Mouse (Mus musculus): ENCODE data around the gene Sys1.

The Sys1 gene

DNA sequence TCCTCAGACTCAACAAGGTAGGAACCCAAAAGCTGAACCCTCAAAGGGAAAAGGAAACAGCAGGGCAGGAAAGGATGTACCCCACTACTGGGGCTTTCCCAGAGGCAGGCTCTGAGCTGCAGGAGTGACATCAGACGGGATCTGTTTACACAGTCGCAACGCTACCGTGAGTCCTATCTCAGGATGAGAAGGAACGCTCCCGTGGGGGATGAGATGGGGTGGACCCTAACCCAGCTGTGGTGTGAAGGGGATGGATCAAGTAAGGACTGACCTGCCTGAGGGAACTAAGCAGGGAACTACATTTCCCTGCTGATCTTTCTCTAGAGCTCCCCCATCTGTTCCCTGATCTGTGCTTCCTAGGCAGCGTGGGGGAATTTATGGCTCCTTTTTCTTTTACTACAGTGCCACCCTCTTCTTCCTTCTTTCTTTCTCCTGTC, at the start of gene Sys1:
Sys1 (plus strand) TSS at position 101 of the 437 bp plus-strand sequence.
- no peak for DNase-seq (ENCODE audit: low spot score)

DNA sequence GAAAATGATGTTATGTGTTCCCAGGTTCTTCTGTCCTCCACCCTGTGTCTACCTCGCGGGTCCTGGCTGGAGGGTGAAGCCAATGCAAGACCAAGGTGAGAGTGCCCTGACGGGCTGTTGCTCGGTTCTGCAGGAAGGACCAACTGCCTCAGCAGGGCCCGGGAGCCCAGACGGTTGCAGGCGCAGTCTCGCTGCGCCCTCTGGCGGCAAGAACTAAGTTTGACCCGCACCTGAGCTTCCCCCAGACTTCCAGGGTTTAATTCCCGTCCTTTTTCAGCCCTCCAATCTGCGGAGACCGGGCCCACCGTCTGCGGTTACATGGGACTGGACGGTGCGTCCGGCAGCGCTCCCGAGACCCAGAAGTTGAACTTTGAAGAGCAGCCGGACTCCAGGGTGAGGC, 49.1 kb upstream of the Sys1 start:
- DNase-seq (ENCODE audit: low spot score): peak; percentile 17

DNA sequence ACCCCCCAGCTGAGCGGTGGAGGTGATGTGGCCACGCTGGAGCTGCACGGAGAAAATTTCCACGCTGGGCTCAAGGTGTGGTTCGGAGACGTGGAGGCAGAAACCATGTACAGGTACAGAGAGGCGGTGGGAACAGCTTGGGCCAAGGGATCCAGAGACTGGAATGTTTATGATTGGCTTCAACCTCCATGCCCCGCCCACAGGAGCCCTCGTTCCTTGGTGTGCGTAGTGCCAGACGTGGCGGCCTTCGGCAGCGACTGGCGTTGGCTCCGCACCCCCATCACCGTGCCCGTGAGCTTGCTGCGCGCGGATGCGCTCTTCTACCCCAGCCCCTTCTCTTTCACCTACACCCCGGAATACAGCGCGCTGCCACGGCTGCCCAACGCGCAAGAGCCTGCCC, 42.6 kb upstream of the Sys1 start:
- DNase-seq (ENCODE audit: low spot score): no peak

DNA sequence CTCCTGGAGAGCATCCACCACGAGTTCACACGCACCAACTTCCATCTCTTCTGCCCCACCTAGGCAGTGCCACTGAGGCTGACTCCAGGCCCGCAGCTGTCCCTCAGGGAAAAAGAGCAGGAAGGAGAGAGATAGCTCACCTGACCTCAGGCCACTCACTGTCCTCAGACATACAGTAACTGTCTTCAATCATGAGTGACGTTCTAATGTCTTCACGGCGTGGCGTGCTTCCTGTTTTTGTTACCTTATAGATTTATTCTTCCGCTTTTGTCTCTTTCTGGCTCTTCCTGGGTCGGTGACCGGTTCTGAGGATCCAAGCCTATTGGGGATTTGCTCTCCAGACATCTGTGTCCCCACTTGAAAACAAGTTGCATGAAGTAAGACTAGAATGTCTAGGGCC, 42.2 kb upstream of the Sys1 start:
- DNase-seq (ENCODE audit: low spot score): no peak

DNA sequence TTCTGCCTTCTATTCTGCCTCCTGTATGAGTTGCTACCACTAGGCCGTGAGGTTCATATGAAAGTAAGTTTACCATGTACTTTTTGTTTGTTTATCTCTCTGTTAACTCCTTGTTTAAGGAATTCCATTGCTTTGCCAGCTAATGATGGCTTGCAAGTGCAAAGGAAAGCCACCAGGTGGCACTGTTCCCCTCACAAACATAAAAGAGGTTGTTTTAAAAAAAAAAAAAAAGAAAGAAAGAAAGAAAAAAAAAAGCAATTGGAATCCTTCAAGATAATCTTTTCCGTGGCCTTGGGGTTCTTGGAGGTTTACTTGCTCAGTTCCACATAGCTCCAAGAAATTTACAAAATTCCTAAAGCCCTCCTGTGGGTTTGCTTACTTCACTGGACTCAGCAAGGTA, 39.6 kb upstream of the Sys1 start:
- DNase-seq (ENCODE audit: low spot score): peak; percentile 5

DNA sequence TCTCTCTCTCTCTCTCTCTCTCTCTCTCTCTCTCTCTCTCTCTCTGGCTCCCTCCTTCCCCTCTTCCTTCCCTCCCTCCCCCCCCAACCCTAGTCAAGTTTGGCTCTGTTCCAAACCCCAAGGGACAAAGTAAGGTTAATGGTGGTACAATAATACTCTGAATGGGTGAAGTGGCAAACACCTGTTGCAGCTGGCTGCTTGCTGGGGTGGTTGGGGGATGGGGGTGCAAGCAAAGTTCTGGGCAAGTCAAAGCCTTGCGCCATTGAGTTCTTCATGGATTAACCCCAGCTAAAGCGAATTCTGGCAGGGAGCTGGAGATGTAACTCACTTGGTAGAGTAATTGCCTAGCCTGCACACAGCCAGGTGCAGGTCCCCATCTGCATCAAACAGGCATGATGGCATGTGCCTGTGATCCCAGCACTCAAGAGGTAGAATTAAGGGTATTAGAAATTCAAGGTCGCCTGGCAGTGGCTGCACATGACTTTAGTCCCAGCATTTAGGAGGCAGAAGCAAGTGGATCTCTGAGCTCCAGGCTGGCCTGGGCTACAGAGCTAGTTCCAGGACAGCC, 38.4 kb upstream of the Sys1 start:
- DNase-seq (ENCODE audit: low spot score): no peak

DNA sequence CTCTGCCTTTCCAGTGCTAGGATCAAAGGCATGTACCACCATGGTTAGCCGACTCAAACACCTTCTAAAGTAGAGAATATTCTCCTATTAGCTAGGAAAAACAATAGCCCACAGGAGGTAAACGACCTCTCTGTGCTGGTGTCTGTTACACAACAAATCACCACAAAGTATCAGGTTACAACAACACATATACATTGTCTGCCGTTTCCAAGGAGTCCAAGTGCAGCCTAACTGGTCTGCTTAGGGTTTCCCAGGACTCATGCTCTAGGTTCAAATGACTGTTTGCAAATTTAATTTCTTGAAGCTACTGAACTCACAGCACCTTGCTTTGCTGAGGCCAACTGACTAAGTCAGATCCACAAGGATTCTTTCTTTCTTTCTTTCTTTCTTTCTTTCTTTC, 37.3 kb upstream of the Sys1 start:
- no peak for DNase-seq (ENCODE audit: low spot score)

DNA sequence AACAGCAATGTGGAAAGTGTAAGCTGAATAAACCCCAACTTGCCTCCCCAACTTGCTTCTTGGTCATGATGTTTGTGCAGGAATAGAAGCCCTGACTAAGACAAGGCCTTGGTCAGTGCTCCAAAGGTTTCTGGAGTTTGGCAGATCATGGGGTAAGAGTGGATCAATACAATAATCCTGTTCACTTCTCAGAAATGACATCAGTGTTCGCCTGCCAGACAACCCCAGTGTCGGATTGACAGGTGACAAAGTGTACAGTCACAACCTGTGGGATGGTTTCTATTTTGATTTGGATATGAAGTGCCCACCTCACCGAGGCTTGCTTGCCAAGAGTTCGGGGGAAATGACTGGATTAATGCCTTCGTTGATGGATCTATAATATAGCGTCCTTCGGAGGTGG, 35.5 kb upstream of the Sys1 start:
- DNase-seq (ENCODE audit: low spot score): no peak

DNA sequence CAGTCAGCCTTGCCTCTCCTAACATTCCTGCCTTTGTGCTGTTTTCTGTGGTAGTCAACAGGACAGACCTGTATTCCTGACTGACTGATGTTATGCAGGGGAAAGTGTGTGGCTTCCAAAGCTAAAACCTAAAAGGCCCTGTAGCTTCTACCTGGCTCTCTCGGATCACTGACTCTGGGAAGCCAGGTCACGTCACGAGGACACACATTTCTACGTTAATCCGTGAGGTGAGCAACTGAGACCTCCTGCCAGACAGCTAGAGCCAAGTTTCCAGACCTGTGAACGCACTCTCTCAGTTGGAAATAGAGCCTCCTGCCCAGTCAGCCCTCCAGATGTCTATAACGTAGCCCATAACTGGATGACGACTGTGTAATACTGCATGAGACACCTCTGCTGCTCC, 34.8 kb upstream of the Sys1 start:
- DNase-seq (ENCODE audit: low spot score): no peak

DNA sequence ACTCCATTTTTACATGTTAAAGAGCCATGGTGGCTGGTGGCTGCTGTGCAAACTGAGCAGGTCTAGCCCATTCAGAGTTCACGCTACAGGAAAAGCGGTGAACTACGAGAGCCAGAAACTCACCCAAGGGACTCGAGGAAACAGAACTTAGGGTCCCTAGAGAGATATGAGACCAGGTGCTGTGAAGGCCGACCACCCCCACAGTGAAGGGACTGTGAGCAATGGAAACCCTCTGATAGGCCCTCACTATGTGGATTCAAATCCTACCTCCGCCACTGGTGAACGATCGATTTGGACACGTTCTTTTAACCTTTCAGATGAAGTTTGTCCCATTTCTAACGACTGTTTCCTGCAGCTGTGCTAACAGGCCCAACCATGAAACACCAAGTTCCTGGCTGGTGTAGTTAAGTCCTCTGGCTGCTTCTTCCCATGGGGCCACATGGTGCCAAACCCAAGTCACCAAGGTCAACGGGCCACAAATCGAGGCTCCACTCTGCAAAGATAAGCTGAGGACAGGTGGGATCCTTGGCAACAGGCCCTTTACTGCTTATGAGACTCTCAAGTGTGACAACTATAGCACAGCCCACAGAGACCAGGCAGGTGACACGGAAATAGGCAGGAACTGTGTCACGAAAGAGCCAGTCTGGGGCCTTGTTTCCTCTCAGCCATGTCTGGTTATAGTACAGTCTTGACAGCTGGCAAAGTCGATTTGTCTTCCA, 33.9 kb upstream of the Sys1 start:
- no peak for DNase-seq (ENCODE audit: low spot score)

DNA sequence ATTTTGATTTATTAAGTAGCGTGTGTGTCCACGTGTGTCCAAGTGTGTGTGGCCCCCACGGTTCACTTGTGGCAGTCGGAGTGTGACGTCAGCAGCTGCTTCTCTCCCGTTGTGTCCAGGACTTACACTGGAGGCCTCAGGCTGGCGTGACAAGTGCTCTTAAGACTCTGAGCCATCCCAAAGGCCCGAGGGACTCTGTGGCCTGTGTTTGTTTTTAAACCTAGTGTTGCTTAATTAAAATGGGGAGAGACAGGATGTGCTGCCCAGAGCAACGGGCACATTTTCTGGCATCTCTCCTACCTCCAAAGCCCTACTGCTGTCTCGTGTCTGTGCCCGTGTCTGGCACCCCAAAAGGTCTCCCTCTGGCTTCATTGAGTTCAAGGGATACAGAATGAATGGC, 33.3 kb upstream of the Sys1 start:
- DNase-seq (ENCODE audit: low spot score): no peak

DNA sequence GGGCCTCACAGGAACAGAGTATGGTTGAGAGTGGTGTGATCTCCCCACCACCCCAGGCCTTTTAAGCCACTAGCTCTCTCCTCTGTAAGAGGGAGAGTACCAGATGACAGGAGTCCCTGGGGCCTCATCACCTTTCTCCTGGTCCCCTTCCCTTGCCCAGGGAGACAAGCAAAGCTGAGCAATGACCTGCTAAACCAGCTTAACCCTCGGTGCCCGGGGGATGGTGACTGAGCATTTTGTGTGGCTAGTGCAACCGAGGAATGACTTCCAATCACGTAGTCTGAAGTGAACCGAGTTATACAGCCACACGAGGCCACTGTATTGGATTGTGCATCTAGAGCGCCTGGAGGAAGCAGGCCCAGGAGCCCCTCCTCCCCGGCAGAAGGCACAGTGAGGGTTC, 32.4 kb upstream of the Sys1 start:
- no peak for DNase-seq (ENCODE audit: low spot score)

DNA sequence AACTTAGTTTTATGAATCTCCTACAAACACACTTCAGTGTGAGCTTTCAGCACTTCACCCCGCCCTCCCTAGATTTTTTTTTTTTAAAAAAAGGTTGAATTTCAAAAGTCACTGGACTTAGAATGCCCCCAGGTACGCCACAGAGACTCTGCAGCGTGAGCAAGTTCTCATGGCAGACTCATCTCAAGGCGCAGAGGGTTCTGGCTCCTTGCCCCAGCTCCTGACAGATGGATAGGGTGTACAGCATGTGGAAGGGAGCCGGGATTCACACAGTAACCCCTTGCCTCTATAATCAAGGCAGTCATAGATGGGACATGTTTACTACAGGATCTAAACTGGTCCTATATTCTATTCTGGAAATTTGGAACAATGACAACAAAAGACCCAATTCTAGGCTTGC, 31.4 kb upstream of the Sys1 start:
- no peak for DNase-seq (ENCODE audit: low spot score)

DNA sequence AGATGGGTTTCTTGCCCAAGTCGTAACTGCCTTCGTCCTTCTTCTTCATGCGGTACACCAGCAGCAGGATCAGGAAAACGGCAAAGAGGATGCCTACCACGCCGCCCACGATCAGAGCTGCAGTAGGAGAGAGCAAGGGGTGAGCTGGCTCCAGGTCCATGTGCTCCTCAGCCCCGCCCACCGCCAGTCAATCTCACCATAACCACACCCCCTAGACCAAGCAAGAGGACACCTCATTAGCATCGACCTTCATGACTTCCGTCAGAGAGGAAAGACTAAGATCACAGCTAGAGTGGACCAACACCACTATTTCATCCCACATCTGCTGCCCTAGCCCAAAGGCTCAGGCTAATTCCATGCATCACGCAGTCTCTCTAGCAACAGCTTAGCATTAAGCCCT, 30.6 kb upstream of the Sys1 start:
- no peak for DNase-seq (ENCODE audit: low spot score)

DNA sequence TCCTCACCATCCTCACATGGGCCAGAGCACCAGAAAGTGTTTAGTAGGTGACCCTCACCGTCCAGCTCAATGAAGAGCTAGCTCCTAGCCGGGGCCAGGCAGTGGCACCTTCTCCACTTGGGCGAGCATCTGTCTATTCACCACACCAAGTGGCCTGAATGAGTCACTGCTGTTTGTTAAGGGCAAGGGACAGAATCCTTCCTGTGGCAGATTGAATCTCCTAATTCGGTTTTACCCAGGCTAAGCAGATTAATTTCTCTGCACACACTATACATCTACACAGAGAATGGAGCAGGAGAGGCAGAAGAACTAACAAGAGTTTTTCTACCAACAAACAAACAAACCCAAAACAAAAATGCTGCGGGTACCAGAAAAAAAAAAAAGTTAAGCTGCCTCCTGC, 29.8 kb upstream of the Sys1 start:
- no peak for DNase-seq (ENCODE audit: low spot score)

DNA sequence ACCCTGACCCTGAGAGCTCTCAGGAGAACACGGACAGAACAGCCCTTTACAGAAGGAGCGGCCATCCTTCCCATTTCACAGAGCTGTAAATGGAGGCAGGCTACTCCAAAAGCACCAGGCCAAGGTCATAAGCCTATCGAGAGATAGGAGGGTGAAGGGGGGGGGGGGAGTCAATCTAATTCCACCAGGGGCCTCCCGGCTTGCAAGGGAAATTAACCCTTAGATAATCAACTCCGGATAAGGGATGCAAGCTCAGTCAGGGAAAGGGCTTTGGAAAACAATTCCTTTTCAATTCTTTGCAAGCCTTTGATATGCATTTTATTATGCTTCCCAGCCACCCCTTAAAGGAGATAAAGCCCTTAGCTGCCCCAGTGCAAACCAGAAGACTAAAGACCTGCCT, 28.3 kb upstream of the Sys1 start:
- no peak for DNase-seq (ENCODE audit: low spot score)

DNA sequence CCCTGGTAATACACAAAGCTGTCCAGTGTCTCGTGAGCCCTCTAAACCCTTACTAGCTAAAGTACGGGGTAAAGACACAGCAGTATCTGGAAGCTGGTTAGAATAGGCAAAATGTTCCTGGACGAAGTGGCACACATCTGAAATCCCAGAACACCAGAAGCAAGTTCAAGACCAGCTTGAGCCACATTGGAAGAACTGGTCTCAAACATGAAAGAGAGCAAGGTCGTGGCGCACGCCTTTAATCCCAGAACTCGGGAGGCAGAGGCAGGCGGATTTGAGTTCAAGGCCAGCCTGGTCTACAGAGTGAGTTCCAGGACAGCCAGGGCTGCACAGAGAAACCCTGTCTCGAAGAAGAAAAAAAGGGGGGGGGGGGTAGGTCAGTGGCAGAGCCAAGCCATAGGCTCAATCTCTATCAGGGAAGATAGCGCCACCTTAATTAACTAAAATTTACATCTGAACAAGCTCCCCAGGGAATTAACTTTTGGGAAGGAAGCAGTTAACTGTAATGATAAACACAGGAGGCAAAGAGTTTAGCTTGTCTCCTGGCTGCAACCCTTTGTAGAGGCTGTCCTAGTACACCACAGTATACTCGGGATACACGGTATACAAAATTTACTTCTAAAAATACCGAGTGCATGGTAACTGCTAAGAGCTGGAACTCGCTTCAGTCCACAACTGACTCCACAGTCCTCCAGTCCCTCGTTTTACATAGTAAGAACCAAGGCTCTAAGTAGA, 26.7 kb upstream of the Sys1 start:
- DNase-seq (ENCODE audit: low spot score): no peak

DNA sequence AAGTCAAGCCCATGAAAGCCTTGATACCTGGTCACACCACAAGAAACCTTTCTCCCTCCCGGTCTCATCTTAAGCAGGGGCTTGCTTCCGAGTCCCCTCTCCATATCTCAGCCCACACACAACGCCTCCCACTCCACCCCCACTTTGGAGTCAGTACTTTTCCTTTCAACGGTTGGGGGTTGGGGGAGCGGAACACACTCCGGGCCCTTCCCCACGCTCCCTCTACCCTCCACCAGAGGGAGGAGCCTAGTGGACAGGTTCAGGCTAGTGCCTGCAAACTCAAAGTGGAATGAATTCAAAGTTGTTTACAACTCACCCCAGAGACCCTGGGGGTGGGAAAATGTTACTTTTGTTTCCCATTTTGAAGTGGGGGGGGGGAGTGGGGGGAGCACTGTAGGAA, 26.1 kb upstream of the Sys1 start:
- DNase-seq (ENCODE audit: low spot score): no peak

DNA sequence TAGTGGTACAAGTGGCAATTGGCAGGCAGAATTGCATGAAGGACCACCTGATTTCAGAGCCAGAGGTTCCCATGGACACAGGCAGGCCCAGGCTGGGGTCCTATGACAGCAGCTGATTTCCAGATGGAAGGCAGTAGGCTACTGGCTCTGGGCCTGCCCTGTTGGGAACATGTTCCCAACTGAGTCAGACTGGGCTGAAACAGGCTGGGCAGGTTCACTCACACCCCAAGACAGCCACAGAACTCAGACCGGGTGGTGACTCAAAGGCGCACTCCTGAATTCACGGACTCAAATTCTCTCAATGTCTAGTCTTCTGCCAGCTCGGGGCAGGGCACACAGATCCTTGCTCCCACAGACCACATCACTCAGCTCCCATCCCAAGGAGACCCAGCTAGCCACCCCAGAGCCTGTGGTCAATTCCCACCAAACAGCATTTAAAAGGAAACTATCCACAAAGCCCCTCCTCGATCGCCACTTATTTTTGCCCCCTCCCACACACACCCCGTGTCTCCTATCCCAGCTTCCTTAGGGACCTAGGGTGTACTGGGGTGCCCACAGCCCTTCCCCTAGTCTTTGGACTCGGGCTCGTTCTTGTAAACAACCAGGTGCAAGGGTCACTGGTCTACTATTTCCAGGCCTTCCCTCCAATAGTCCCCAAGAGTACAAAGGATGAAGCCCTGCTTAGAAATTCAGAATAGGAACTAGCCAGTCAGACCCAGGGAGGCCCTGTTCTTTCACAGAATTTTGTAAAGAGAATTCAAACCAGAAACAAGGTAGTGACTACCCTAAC, 24.9 kb upstream of the Sys1 start:
- DNase-seq (ENCODE audit: low spot score): no peak

DNA sequence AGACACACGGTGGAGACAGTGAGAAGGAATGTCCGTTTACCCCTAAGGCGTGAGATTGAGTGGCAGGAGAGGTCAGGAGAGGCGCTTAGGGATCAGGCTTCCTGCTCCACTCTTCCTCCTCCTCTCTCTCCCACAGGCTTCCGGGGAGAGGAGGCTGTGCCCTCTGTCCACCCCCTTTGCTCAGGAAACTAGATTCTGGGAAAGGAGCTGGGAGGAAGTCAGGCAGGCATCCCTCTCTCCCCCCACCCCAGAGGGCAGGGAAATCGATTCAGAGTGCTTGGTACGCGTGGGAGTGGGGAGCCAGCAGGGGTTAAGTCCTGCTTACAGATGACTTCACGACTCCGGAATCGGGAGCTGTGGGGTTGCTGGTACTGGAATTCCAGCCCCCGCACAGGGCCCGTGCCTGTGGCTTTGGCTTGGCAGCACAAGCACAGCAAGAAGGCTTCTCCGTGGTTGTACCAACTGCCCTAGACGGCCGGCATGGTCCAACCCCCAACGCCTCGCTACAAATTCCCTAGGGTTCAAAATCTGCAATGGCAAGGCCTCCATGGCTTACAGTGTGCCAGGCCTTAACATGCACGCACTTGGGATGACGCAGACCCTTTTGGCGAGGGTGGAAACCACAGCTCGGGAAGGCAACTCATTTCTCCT, 24.1 kb upstream of the Sys1 start:
- DNase-seq (ENCODE audit: low spot score): no peak

DNA sequence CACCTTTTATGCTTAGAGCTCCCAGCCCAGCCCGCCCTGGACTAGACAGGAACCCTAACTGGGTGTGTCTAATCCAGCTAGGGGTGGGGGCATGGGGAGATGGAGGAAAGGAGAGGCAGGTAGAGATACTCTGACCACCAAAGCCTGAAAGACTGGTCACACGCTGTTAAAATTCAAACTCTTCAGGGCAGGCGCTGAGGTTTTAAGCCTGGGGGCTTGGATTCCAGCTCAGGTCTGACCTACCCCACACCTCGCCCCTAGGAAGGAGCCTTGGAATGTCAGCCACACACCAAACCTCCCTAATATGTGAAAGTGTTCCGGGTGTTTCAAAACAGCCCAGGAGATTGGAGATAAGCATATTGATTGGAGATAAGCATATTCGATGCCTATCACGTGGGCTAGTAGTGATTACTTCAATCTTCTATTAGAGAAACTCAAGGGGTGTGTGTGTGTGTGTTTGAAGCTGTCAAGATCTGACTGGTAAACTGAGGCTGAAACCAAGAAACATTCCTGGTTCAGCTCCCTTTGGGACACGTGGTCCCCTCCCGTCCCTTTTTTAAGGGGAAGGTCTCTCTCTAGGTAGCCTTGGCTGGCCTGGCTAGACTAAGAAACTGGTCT, 23.4 kb upstream of the Sys1 start:
- DNase-seq (ENCODE audit: low spot score): no peak

DNA sequence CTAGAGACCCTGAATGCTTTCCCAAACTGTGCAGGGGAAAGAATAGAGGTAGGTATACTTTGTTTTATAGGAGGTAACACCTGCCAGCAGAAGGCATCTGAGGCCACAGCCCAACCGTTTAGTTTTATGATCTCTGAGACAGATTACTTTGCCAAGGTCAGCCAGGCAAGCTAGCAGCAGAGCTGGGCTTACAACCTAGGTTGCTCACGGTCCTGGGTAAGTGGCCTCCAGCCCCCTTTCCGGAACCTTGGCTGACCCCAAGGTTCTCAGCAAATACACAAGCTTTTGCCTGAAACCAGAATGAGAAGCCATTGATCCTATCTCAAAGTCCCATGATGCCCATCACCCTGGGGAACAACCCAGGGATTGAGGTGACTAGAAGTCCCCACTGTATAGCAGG, 22.1 kb upstream of the Sys1 start:
- DNase-seq (ENCODE audit: low spot score): no peak
